Mouse (Mus musculus): ENCODE data around the gene Ghrhr. TPM values are rescaled to one million over a fixed set of nuclear protein-coding genes. Genes with fewer than 3 reads are reported as not detected.

The Ghrhr gene
- polyA plus RNA-seq, 1 experiment from 2014 or later, result not detected

DNA sequence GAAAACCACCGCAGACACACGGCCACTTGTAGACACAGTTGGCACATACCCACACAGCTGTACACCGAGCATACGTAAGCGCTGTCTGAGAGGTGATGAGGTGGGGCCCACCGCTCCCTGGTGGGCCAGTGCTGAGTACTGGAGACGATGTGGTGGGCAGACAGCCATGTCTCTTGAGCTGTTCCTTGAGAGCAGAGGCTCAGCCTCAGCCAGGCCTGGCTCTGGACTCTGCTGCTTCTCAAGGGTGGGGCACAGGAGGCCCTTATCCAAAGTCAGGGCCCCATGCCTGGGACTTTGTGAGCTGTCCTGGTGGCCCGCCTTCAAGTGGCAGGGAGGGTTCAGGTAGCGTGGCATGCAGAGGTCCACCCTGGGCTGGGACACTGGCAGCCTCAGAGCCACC, 33.8 kb upstream of the Ghrhr start:
- peak; percentile 72 for ATAC-seq
- Histone ChIP-seq H3K4me2 (peak overlapping the region; percentile 51), H3K27me3 (replicated peaks) (no peaks in the 10 kb centered on the region), H3K9me3 (replicated peaks) (no peaks in the 10 kb centered on the region), H3K4me3 (0 out of 2 replicates have a peak overlapping the region, but pooled peaks have one; percentile 9), H3K9ac (peak overlapping the region; percentile 64), H3K4me1 (peaks cover 88% of the 10 kb centered on the region), H3K36me3 (peaks cover 14% of the 10 kb centered on the region; the same call in 1 of the 2 replicates), H3K27ac (peak overlapping the region; percentile 70)
- WGBS (ENCODE audit: insufficient replicate concordance), result 69% methylated on average over 9 of the region's 9 CpGs

DNA sequence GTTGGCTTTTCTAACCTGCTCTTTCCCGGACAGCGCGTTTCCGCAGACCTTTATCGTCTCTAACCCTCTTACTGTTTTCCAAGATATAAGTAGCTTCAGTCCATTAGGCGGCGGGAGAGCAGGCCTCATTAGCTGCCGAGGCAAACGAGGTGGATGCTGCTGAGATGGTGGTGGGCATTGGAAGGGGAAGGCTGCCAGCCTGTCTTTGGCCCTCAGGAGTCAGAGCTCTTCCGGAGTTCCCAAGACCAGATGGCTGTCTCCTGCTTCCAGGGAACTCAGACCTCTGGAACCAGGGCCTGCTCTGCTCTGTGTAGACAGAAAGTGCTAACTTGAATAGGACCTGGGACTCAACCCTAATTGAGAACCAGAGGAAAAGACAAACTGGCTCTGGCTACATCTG, 32.6 kb upstream of the Ghrhr start:
- H3K4me1 ChIP-seq, result peaks cover 88% of the 10 kb centered on the region

DNA sequence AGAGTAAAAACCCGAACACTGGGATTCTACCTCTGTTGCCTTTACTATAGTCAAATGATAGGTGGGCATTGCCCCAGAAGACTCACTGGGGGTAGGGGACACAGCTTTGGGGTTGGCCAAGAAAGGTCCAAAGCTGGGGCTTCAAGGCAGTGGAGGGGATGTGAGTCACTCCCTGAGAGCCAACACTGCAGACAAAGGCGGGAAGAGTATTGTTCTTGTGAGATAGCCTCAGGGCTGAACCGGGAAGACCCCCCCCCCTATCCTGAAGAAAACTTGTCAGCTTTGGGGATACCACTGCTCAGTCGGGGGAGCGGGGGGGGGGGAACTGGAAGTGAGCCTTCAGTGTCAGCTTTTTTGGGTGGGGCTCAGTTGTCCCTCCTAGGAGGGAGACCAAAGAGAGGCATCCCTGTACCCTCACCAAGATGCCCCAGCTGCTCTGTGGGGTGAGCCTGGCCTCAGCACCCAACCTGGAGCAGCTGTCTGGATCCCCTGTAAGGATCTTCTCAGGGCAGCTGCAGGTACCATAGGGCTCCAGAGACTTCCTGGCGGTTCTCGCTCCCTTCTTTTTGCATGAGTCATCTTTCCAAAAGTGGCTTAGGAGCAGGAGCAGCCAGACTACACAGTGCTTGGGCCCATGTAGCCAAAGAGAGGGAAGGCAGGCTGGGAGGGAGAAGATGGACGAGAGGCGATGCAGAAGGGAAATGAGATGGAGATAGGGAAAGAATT, 31.6 kb upstream of the Ghrhr start:
- no peaks in the 10 kb centered on the region for H3K9me3 ChIP-seq (replicated peaks)
- peaks cover 86% of the 10 kb centered on the region for H3K4me1 ChIP-seq
- no peaks in the 10 kb centered on the region for H3K27me3 ChIP-seq (replicated peaks)
- no peak for ATAC-seq
- H3K36me3 ChIP-seq, result peaks cover 17% of the 10 kb centered on the region; the same call in 1 of the 2 replicates
- H3K4me2 ChIP-seq, result no peak overlapping the region
- H3K27ac ChIP-seq, result no peak overlapping the region
- no peak overlapping the region for H3K9ac ChIP-seq
- WGBS (ENCODE audit: insufficient replicate concordance), result 72% methylated on average over 9 of the region's 9 CpGs
- H3K4me3 ChIP-seq, result no peak overlapping the region

More for the DNA sequence above, 32.6 kb upstream of the Ghrhr start:
- Histone ChIP-seq H3K27me3 (replicated peaks) (no peaks in the 10 kb centered on the region), H3K36me3 (peaks cover 17% of the 10 kb centered on the region; the same call in 1 of the 2 replicates), H3K4me2 (no peak overlapping the region), H3K4me3 (no peak overlapping the region), H3K9me3 (replicated peaks) (no peaks in the 10 kb centered on the region), H3K27ac (peak overlapping the region; percentile 70), H3K9ac (no peak overlapping the region)
- WGBS (ENCODE audit: insufficient replicate concordance), result 84% methylated on average over 10 of the region's 10 CpGs
- ATAC-seq, result no peak

DNA sequence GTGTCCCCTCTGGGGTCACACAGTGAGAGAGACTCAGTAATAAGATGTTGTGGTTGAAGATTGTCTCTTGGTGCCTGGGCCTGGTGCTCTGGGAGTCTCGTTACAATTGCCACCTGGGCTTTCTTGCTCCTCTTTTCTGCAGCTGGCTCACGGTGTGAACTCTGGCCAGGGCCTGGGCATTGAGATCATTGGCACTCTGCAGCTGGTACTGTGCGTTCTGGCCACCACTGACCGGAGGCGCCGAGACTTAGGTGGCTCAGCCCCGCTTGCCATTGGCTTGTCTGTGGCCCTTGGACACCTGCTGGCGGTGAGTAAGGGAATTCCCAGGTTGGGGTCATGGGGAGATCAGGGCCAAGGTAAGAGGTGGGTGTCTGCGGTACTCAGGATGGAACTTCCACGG, 30.8 kb upstream of the Ghrhr start:
- no peak overlapping the region for H3K4me3 ChIP-seq
- WGBS (ENCODE audit: insufficient replicate concordance), result 90% methylated on average over 10 of the region's 10 CpGs
- H3K9me3 ChIP-seq (replicated peaks), result no peaks in the 10 kb centered on the region
- no peak overlapping the region for H3K27ac ChIP-seq
- H3K4me1 ChIP-seq, result peaks cover 77% of the 10 kb centered on the region
- H3K27me3 ChIP-seq (replicated peaks), result no peaks in the 10 kb centered on the region
- H3K36me3 ChIP-seq, result peaks cover 17% of the 10 kb centered on the region; the same call in 1 of the 2 replicates
- H3K4me2 ChIP-seq, result no peak overlapping the region
- H3K9ac ChIP-seq, result no peak overlapping the region
- no peak for ATAC-seq

- ATAC-seq, result no peak
- no peaks in the 10 kb centered on the region for H3K9me3 ChIP-seq (replicated peaks)
- no peak overlapping the region for H3K27ac ChIP-seq
Measured at GRCm38 (mm10) chr6:55346491-55346890, 29.6 kb upstream of the Ghrhr start.

GRCm38 (mm10) chr6:55347711-55348571, 28.2 kb upstream of the Ghrhr start:
- Histone ChIP-seq H3K27ac (peak overlapping the region; percentile 42), H3K27me3 (replicated peaks) (no peaks in the 10 kb centered on the region), H3K36me3 (peaks cover 17% of the 10 kb centered on the region; the same call in 1 of the 2 replicates), H3K9me3 (replicated peaks) (no peaks in the 10 kb centered on the region), H3K4me1 (peaks cover 51% of the 10 kb centered on the region), H3K4me2 (peak overlapping the region; percentile 14; the same call in 1 of the 2 replicates), H3K9ac (0 out of 2 replicates have a peak overlapping the region, but pooled peaks have one; percentile 6), H3K4me3 (no peak overlapping the region)
- peak; percentile 71 for ATAC-seq
- WGBS (ENCODE audit: insufficient replicate concordance), result 41% methylated on average over 5 of the region's 5 CpGs

More at GRCm38 (mm10) chr6:55346491-55346890, 29.6 kb upstream of the Ghrhr start:
- whole genome bisulfite sequencing (ENCODE audit: insufficient replicate concordance), result 75% methylated on average over 7 of the region's 7 CpGs
- H3K4me3 ChIP-seq, result no peak overlapping the region
- H3K27me3 ChIP-seq (replicated peaks), result no peaks in the 10 kb centered on the region
- H3K4me1 ChIP-seq, result peaks cover 65% of the 10 kb centered on the region
- H3K36me3 ChIP-seq, result peaks cover 17% of the 10 kb centered on the region; the same call in 1 of the 2 replicates
- no peak overlapping the region for H3K9ac ChIP-seq
- no peak overlapping the region for H3K4me2 ChIP-seq

- Histone ChIP-seq H3K4me3 (no peak overlapping the region), H3K27me3 (replicated peaks) (no peaks in the 10 kb centered on the region), H3K36me3 (peaks cover 17% of the 10 kb centered on the region; the same call in 1 of the 2 replicates), H3K4me1 (peaks cover 39% of the 10 kb centered on the region), H3K9ac (no peak overlapping the region), H3K9me3 (replicated peaks) (no peaks in the 10 kb centered on the region), H3K4me2 (no peak overlapping the region), H3K27ac (0 out of 2 replicates have a peak overlapping the region, but pooled peaks have one; percentile 17)
- 78% methylated on average over 4 of the region's 4 CpGs for WGBS (ENCODE audit: insufficient replicate concordance)
- no peak for ATAC-seq
Measured at GRCm38 (mm10) chr6:55349231-55349630, 26.9 kb upstream of the Ghrhr start.

DNA sequence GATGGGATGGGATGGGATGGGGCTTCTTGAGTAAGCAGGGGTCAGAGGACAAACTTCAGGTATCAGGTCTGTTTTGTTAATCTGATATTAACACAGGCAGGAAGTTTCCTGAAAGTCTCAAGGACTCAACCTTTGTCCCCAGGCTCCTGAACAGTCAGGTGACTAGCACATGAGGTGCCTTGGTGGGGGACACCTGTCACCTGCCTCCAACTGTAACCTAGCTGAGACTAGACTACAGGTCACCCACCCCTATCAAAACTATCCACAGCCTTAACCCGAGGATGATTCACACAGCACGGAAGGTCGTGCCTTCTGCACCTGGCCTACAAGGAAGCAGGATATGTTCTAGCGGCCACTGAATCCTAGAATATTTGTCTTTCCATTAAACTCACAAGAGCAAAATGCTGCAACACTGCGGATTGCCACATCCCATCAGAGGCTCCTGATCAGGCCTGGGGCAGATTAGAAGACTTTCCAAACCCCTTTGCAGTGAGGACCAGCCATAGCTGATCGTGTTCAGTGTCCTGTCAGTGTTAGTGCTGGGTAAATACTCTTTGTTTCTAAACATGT, 25.6 kb upstream of the Ghrhr start:
- peaks cover 41% of the 10 kb centered on the region for H3K4me1 ChIP-seq
- H3K9ac ChIP-seq, result no peak overlapping the region
- 82% methylated on average over 6 of the region's 6 CpGs for WGBS (ENCODE audit: insufficient replicate concordance)
- no peak overlapping the region for H3K4me2 ChIP-seq
- ATAC-seq, result no peak
- no peak overlapping the region for H3K27ac ChIP-seq
- no peaks in the 10 kb centered on the region for H3K27me3 ChIP-seq (replicated peaks)
- no peaks in the 10 kb centered on the region for H3K9me3 ChIP-seq (replicated peaks)
- H3K4me3 ChIP-seq, result no peak overlapping the region
- H3K36me3 ChIP-seq, result peaks cover 17% of the 10 kb centered on the region; the same call in 1 of the 2 replicates

- ATAC-seq, result no peak
- Histone ChIP-seq H3K4me1 (peaks cover 46% of the 10 kb centered on the region), H3K27me3 (replicated peaks) (no peaks in the 10 kb centered on the region), H3K36me3 (peaks cover 9% of the 10 kb centered on the region; the same call in 1 of the 2 replicates), H3K4me3 (no peak overlapping the region), H3K9me3 (replicated peaks) (no peaks in the 10 kb centered on the region), H3K4me2 (no peak overlapping the region), H3K27ac (no peak overlapping the region), H3K9ac (no peak overlapping the region)
- 70% methylated on average over 7 of the region's 7 CpGs for WGBS (ENCODE audit: insufficient replicate concordance)
Measured at GRCm38 (mm10) chr6:55351712-55352111, 24.4 kb upstream of the Ghrhr start.

- Histone ChIP-seq H3K36me3 (no peaks in the 10 kb centered on the region), H3K27ac (no peak overlapping the region), H3K27me3 (replicated peaks) (no peaks in the 10 kb centered on the region), H3K9me3 (replicated peaks) (no peaks in the 10 kb centered on the region), H3K4me1 (peaks cover 45% of the 10 kb centered on the region), H3K4me2 (no peak overlapping the region), H3K9ac (no peak overlapping the region), H3K4me3 (no peak overlapping the region)
- WGBS (ENCODE audit: insufficient replicate concordance), result 72% methylated on average over 12 of the region's 12 CpGs
- ATAC-seq, result no peak
Measured at GRCm38 (mm10) chr6:55353711-55354445, 22.2 kb upstream of the Ghrhr start.

- Histone ChIP-seq H3K36me3 (no peaks in the 10 kb centered on the region), H3K4me2 (no peak overlapping the region), H3K4me3 (no peak overlapping the region), H3K9me3 (replicated peaks) (no peaks in the 10 kb centered on the region), H3K27me3 (replicated peaks) (no peaks in the 10 kb centered on the region), H3K4me1 (peaks cover 49% of the 10 kb centered on the region), H3K27ac (no peak overlapping the region), H3K9ac (no peak overlapping the region)
- WGBS (ENCODE audit: insufficient replicate concordance), result 71% methylated on average over 4 of the region's 4 CpGs
- ATAC-seq, result no peak
Measured at GRCm38 (mm10) chr6:55354456-55355117, 21.5 kb upstream of the Ghrhr start.
